Mouse (Mus musculus) CH12.LX (cell line): Measurements from ENCODE around the gene Nhsl1. TPM values are rescaled to one million over a fixed set of nuclear protein-coding genes. Genes with fewer than 3 reads are reported as not detected.

Source experiments
- DNase-seq: peaks from one replicate; pipeline ENCODE4 v3.0.0-alpha.2; 2013; ENCODE audit errors: extremely low read depth
- H3K27ac ChIP-seq: 2 replicates; pipeline ENCODE4 v1.5.1; 2012; ENCODE audit warnings: low read depth, mild to moderate bottlenecking, control low read depth, moderate library complexity; ENCODE audit not compliant: insufficient read depth
- H3K27me3 ChIP-seq: replicated peaks from 2 replicates; pipeline ENCODE3; 2012; ENCODE audit warnings: inconsistent platforms
- H3K36me3 ChIP-seq, 2 experiments: replicated peaks in 1 of 2; 2 replicates each; pipeline versions ENCODE3 to v1.6.1; 2012; ENCODE audit warnings: inconsistent platforms in 1 of 2, low read length in 1 of 2, mild to moderate bottlenecking in 1 of 2, mixed read lengths in 1 of 2, moderate library complexity in 1 of 2; ENCODE audit not compliant: control insufficient read depth in 1 of 2, insufficient read depth in 1 of 2
- H3K4me1 ChIP-seq, 2 experiments: 2 replicates each; pipeline ENCODE4 v1.6.1; 2012; ENCODE audit warnings: inconsistent platforms in 1 of 2, moderate library complexity in 1 of 2; ENCODE audit not compliant: insufficient read depth in 2 of 2, control insufficient read depth in 1 of 2
- H3K4me2 ChIP-seq: 2 replicates; pipeline ENCODE4 v1.6.1; 2012; ENCODE audit warnings: low read depth, mild to moderate bottlenecking, control low read depth; ENCODE audit not compliant: poor library complexity, insufficient read depth, severe bottlenecking
- H3K4me3 ChIP-seq, 3 experiments: fragments of 150-350 bp in 1 of 3; sonication (generic) in 1 of 3; replicated peaks in 1 of 3; 2 replicates each; pipeline versions ENCODE3 to v1.5.1; 2011 to 2012; ENCODE audit warnings: low read depth in 2 of 3, low read length in 2 of 3, mild to moderate bottlenecking in 2 of 3, moderate library complexity in 2 of 3, control low read depth in 1 of 3, improper control_type of control experiment in 1 of 3, inconsistent platforms in 1 of 3, mixed read lengths in 1 of 3; ENCODE audit not compliant: poor library complexity in 1 of 3
- H3K79me2 ChIP-seq: replicated peaks from 2 replicates; pipeline ENCODE4 v1.6.1; 2012; ENCODE audit warnings: mild to moderate bottlenecking, moderate library complexity; ENCODE audit not compliant: control insufficient read depth, poor library complexity, insufficient read depth, severe bottlenecking; ENCODE audit errors: extremely low read depth
- H3K9ac ChIP-seq: 2 replicates; pipeline ENCODE4 v1.6.1; 2012; ENCODE audit warnings: low read depth, mild to moderate bottlenecking, control low read depth, moderate library complexity; ENCODE audit not compliant: insufficient read depth
- H3K9me3 ChIP-seq: replicated peaks from 2 replicates; pipeline ENCODE3; 2012; ENCODE audit warnings: low read length, inconsistent platforms, mixed read lengths
- BHLHE40 ChIP-seq: IDR thresholded peaks from 2 replicates; pipeline ENCODE4 v1.6.1; 2011; ENCODE audit warnings: mild to moderate bottlenecking, low read depth, low read length, improper control_type of control experiment
- CHD1 ChIP-seq: IDR thresholded peaks from 2 replicates; pipeline ENCODE4 v1.6.1; 2012; ENCODE audit warnings: low read depth, low read length, improper control_type of control experiment, inconsistent platforms
- CHD2 ChIP-seq: IDR thresholded peaks from 2 replicates; pipeline ENCODE4 v1.6.1; 2011; ENCODE audit warnings: low read length, improper control_type of control experiment
- ELF1 ChIP-seq: IDR thresholded peaks from 2 replicates; pipeline ENCODE4 v1.6.1; 2014; ENCODE audit warnings: low read depth, mild to moderate bottlenecking, inconsistent platforms, low read length, improper control_type of control experiment
- HCFC1 ChIP-seq: IDR thresholded peaks from 2 replicates; pipeline ENCODE4 v1.6.1; 2012; ENCODE audit warnings: low read depth, mild to moderate bottlenecking, inconsistent platforms, low read length, improper control_type of control experiment
- IRF4 ChIP-seq: IDR thresholded peaks from 2 replicates; pipeline ENCODE4 v1.6.1; 2014; ENCODE audit warnings: low read depth, mild to moderate bottlenecking, inconsistent platforms, low read length, improper control_type of control experiment
- KAT2A ChIP-seq: IDR thresholded peaks from 2 replicates; pipeline ENCODE4 v1.6.1; 2012; ENCODE audit warnings: low read length, improper control_type of control experiment, inconsistent platforms; ENCODE audit not compliant: insufficient replicate concordance
- MEF2A ChIP-seq: IDR thresholded peaks from 2 replicates; pipeline ENCODE4 v1.6.1; 2014; ENCODE audit warnings: low read depth, mild to moderate bottlenecking, inconsistent platforms, low read length, improper control_type of control experiment, borderline replicate concordance
- MXI1 ChIP-seq: IDR thresholded peaks from 2 replicates; pipeline ENCODE4 v1.6.1; 2011; ENCODE audit warnings: mild to moderate bottlenecking, low read depth, low read length, improper control_type of control experiment
- NELFE ChIP-seq: IDR thresholded peaks from 2 replicates; pipeline ENCODE4 v1.6.1; 2011; ENCODE audit warnings: low read depth, low read length, improper control_type of control experiment
- PAX5 ChIP-seq: IDR thresholded peaks from 2 replicates; pipeline ENCODE4 v1.6.1; 2012; ENCODE audit warnings: low read length, inconsistent platforms, mixed read lengths
- POLR2AphosphoS2 ChIP-seq: IDR thresholded peaks from 2 replicates; pipeline ENCODE4 v1.6.1; 2011; ENCODE audit warnings: low read depth, low read length, improper control_type of control experiment
- SIN3A ChIP-seq: IDR thresholded peaks from 2 replicates; pipeline ENCODE4 v1.6.1; 2012; ENCODE audit warnings: low read length, improper control_type of control experiment, inconsistent platforms
- TBP ChIP-seq: conservative IDR thresholded peaks from 2 replicates; pipeline ENCODE4 v1.6.1; 2011; ENCODE audit warnings: low read depth, low read length, improper control_type of control experiment
- TCF12 ChIP-seq: IDR thresholded peaks from 2 replicates; pipeline ENCODE4 v1.6.1; 2014; ENCODE audit warnings: low read depth, mild to moderate bottlenecking, inconsistent platforms, low read length, improper control_type of control experiment
- UBTF ChIP-seq: IDR thresholded peaks from 2 replicates; pipeline ENCODE4 v1.6.1; 2012; ENCODE audit warnings: low read depth, mild to moderate bottlenecking, inconsistent platforms, low read length, improper control_type of control experiment, moderate library complexity
- USF1 ChIP-seq: IDR thresholded peaks from 2 replicates; pipeline ENCODE4 v1.6.1; 2014; ENCODE audit warnings: low read depth, mild to moderate bottlenecking, inconsistent platforms, low read length, improper control_type of control experiment
- USF2 ChIP-seq: conservative IDR thresholded peaks from 2 replicates; pipeline ENCODE4 v1.6.1; 2011; ENCODE audit warnings: low read depth, low read length, improper control_type of control experiment
- ZMIZ1 ChIP-seq: IDR thresholded peaks from 2 replicates; pipeline ENCODE4 v1.6.1; 2012; ENCODE audit warnings: low read depth, mild to moderate bottlenecking, inconsistent platforms, low read length, improper control_type of control experiment
- ZNF384 ChIP-seq: IDR thresholded peaks from 2 replicates; pipeline ENCODE4 v1.6.1; 2012; ENCODE audit warnings: low read depth, low read length, improper control_type of control experiment, inconsistent platforms
- dilution Hi-C: fragments of 300-500 bp; cut with MboI; formaldehyde crosslinking; loops from 2 replicates; pipeline ENCODE4 v1.14.3; 2020; ENCODE audit warnings: low sequenced_read_pairs; ENCODE audit not compliant: extremely low pct_unique_long_range_greater_than_20kb, extremely low pct_ligation_motif_present
- in situ Hi-C: fragments of 300-500 bp; cut with MboI; formaldehyde crosslinking; loops from 3 replicates; pipeline ENCODE4 v1.14.3; 2019; ENCODE audit warnings: low sequenced_read_pairs, low pct_ligation_motif_present, low pct_unique_long_range_greater_than_20kb, mixed read lengths
- polyA plus RNA-seq: library from polyadenylated mRNA; unstranded; fragments of >175 nt; gene quantifications from 2 replicates; pipeline ENCODE4 v1.2.1, GENCODE M21; 2012; ENCODE audit warnings: low read depth; ENCODE audit not compliant: insufficient read length
- total RNA-seq, 2 experiments: library from RNA; depleted of rRNA; stranded (reverse); fragments of 300-350 nt in 1 of 2; fragments of >200 nt in 1 of 2; gene quantifications; 2 replicates each; pipeline ENCODE4 v1.2.3; 2012 to 2014

Gene Nhsl1
- total and polyA plus RNA-seq, 3 experiments, result 0.13 to 0.19 (median 0.15) TPM

GRCm38 (mm10) chr10:18471648-18472047 lies 152.9 kb downstream of the Nhsl1 start:
- no peak for DNase-seq
- Histone ChIP-seq H3K4me1 (peaks cover 0 to 22% of the 10 kb centered on the region in 2 experiments; a peak in 2 of 4 replicates), H3K4me2 (no peak overlapping the region), H3K36me3 (no peaks in the 10 kb centered on the region), H3K4me3 (no peak overlapping the region), H3K9me3 (no peaks in the 10 kb centered on the region), H3K79me2 (no peaks in the 10 kb centered on the region), H3K27ac (no peak overlapping the region), H3K27me3 (no peaks in the 10 kb centered on the region), H3K9ac (no peak overlapping the region)
- in situ Hi-C loops (no loop called here), dilution Hi-C loops (no loop called here)
- TF ChIP-seq CHD1, result no peak
- TF ChIP-seq BHLHE40, result no peak
- no peak for TF ChIP-seq NELFE
- TF ChIP-seq ZNF384, result no peak
- TF ChIP-seq UBTF, result no peak
- TF ChIP-seq ELF1, result no peak
- no peak for TF ChIP-seq IRF4
- TF ChIP-seq CHD2, result no peak
- no peak for TF ChIP-seq MEF2A
- no peak for TF ChIP-seq PAX5
- no peak for TF ChIP-seq SIN3A
- TF ChIP-seq TCF12, result no peak
- no peak for TF ChIP-seq USF1
- no peak for TF ChIP-seq USF2

DNA sequence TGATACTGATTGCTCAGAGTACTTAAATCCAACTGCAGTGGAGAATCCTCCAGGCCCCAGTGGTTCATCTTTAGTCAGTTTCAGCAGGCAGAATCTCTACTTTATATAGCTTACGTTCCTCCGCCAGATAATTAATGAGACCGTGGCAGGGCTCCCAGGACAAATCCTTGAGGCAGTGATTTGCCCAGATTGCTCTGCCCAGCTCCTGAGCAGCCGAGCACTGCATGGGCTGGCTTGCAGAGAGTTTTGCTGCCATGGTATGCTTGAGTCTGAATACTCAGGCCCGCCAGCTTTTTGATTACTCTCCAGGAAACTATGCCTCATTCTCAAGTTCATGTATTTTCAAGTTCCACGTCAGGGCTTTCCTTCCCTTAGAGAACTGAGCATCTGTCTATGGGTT lies 156.3 kb downstream of the Nhsl1 start:
- Histone ChIP-seq H3K4me2 (no peak overlapping the region), H3K4me1 (peaks cover 3 to 12% of the 10 kb centered on the region in 2 experiments; a peak in 3 of 4 replicates), H3K27me3 (no peaks in the 10 kb centered on the region), H3K79me2 (no peaks in the 10 kb centered on the region), H3K36me3 (no peaks in the 10 kb centered on the region), H3K4me3 (no peak overlapping the region), H3K9ac (no peak overlapping the region), H3K27ac (no peak overlapping the region), H3K9me3 (no peaks in the 10 kb centered on the region)
- dilution Hi-C loops, result no loop called here
- TF ChIP-seq ZMIZ1 (no peak), TBP (no peak), ZNF384 (no peak), MXI1 (no peak), KAT2A (no peak), ELF1 (no peak), CHD1 (no peak), HCFC1 (no peak), POLR2AphosphoS2 (no peak)
- no peak for DNase-seq
- in situ Hi-C loops, result no loop called here
